Mouse (Mus musculus): ENCODE results near the gene Olfr1357. TPM values are rescaled to one million over a fixed set of nuclear protein-coding genes. Genes with fewer than 3 reads are reported as not detected.

Olfr1357 gene
- total RNA-seq, 2 experiments from 2014 or later, result not detected

GRCm38 (mm10) chr10:78583939-78584338 is 33.9 kb downstream of the Olfr1357 start:
- no peak for ATAC-seq (replicated peaks; ENCODE audit: low FRiP score, poor library complexity, severe bottlenecking)

- ATAC-seq (replicated peaks; ENCODE audit: low FRiP score, poor library complexity, severe bottlenecking), result no peak
These were observed 34.5 kb downstream of the Olfr1357 start for GRCm38 (mm10) chr10:78583347-78583746.

GRCm38 (mm10) chr10:78581121-78581520 is 36.8 kb downstream of the Olfr1357 start:
- no peak for ATAC-seq (replicated peaks; ENCODE audit: low FRiP score, poor library complexity, severe bottlenecking)

- no peak for ATAC-seq (replicated peaks; ENCODE audit: low FRiP score, poor library complexity, severe bottlenecking)
These were observed 39.7 kb downstream of the Olfr1357 start for GRCm38 (mm10) chr10:78578204-78578603.

GRCm38 (mm10) chr10:78576435-78577184 is 41.3 kb downstream of the Olfr1357 start:
- no peak for ATAC-seq (replicated peaks; ENCODE audit: low FRiP score, poor library complexity, severe bottlenecking)

GRCm38 (mm10) chr10:78575690-78576089 is 42.2 kb downstream of the Olfr1357 start:
- ATAC-seq (replicated peaks; ENCODE audit: low FRiP score, poor library complexity, severe bottlenecking), result no peak

GRCm38 (mm10) chr10:78575105-78575632 is 42.7 kb downstream of the Olfr1357 start:
- ATAC-seq (replicated peaks; ENCODE audit: low FRiP score, poor library complexity, severe bottlenecking), result no peak

GRCm38 (mm10) chr10:78574250-78575104 is 43.4 kb downstream of the Olfr1357 start, which contains the start of gene Ilvbl:
Ilvbl (plus strand) TSS chr10:78574346.
- ATAC-seq (replicated peaks; ENCODE audit: low FRiP score, poor library complexity, severe bottlenecking), result peak; percentile 94

- ATAC-seq (replicated peaks; ENCODE audit: low FRiP score, poor library complexity, severe bottlenecking), result no peak
These were observed 44.6 kb downstream of the Olfr1357 start for GRCm38 (mm10) chr10:78573226-78573625.

- ATAC-seq (replicated peaks; ENCODE audit: low FRiP score, poor library complexity, severe bottlenecking), result no peak
These were observed 47.0 kb downstream of the Olfr1357 start for GRCm38 (mm10) chr10:78570897-78571296.

GRCm38 (mm10) chr10:78570416-78570815 is 47.5 kb downstream of the Olfr1357 start:
- ATAC-seq (replicated peaks; ENCODE audit: low FRiP score, poor library complexity, severe bottlenecking), result no peak

- no peak for ATAC-seq (replicated peaks; ENCODE audit: low FRiP score, poor library complexity, severe bottlenecking)
These were observed 48.2 kb downstream of the Olfr1357 start for GRCm38 (mm10) chr10:78569686-78570085.

- ATAC-seq (replicated peaks; ENCODE audit: low FRiP score, poor library complexity, severe bottlenecking), result no peak
These were observed 48.7 kb downstream of the Olfr1357 start for GRCm38 (mm10) chr10:78569191-78569590.

GRCm38 (mm10) chr10:78565070-78565469 is 52.8 kb downstream of the Olfr1357 start:
- no peak for ATAC-seq (replicated peaks; ENCODE audit: low FRiP score, poor library complexity, severe bottlenecking)

Other genes starting within 250 kb of the Olfr1357 start
- 4.8 and 17.3 TPM in 2 replicates for gene Rrp1, start 205.0 kb downstream of the Olfr1357 start, total RNA-seq (2015; ENCODE audit: low replicate concordance)
- 44.9 and 46.9 TPM in 2 replicates for gene Rrp1, start 205.0 kb downstream of the Olfr1357 start, total RNA-seq (2017; ENCODE audit: low replicate concordance)
- 17.7 and 24.9 TPM in 2 replicates for gene Cstb, start 192.4 kb downstream of the Olfr1357 start, total RNA-seq (2015; ENCODE audit: low replicate concordance)
- gene Cstb, start 192.4 kb downstream of the Olfr1357 start, total RNA-seq (2017; ENCODE audit: low replicate concordance), result 3.3 and 10.0 TPM in 2 replicates
- gene Pdxk, start 153.1 kb downstream of the Olfr1357 start, total RNA-seq (2015; ENCODE audit: low replicate concordance), result 2.9 and 6.3 TPM in 2 replicates
- 1.4 TPM in 2 replicates for gene Pdxk, start 153.1 kb downstream of the Olfr1357 start, total RNA-seq (2017; ENCODE audit: low replicate concordance)
- not detected in 2 replicates for gene Olfr1358, start 100.6 kb downstream of the Olfr1357 start, total RNA-seq (2015; ENCODE audit: low replicate concordance)
- gene Olfr1358, start 100.6 kb downstream of the Olfr1357 start, total RNA-seq (2017; ENCODE audit: low replicate concordance), result not detected in 2 replicates
- 5.6 and 6.5 TPM in 2 replicates for gene Ilvbl, start 43.7 kb downstream of the Olfr1357 start, total RNA-seq (2015; ENCODE audit: low replicate concordance)
- gene Ilvbl, start 43.7 kb downstream of the Olfr1357 start, total RNA-seq (2017; ENCODE audit: low replicate concordance), result 8.4 and 12.7 TPM in 2 replicates
- gene Syde1, start 26.1 kb downstream of the Olfr1357 start, total RNA-seq (2015; ENCODE audit: low replicate concordance), result not detected in 2 replicates
- gene Syde1, start 26.1 kb downstream of the Olfr1357 start, total RNA-seq (2017; ENCODE audit: low replicate concordance), result 0.14 TPM in 1 of 2 replicates, not detected in the other
- not detected in 2 replicates for gene Casp14, start 100.2 kb upstream of the Olfr1357 start, total RNA-seq (2015; ENCODE audit: low replicate concordance)
- not detected in 2 replicates for gene Casp14, start 100.2 kb upstream of the Olfr1357 start, total RNA-seq (2017; ENCODE audit: low replicate concordance)
- not detected in 2 replicates for gene Ccdc105, start 135.0 kb upstream of the Olfr1357 start, total RNA-seq (2015; ENCODE audit: low replicate concordance)
- gene Ccdc105, start 135.0 kb upstream of the Olfr1357 start, total RNA-seq (2017; ENCODE audit: low replicate concordance), result not detected in 2 replicates
- not detected in 2 replicates for gene Slc1a6, start 162.4 kb upstream of the Olfr1357 start, total RNA-seq (2015; ENCODE audit: low replicate concordance)
- gene Slc1a6, start 162.4 kb upstream of the Olfr1357 start, total RNA-seq (2017; ENCODE audit: low replicate concordance), result not detected in 2 replicates
- gene Olfr1356, start 234.1 kb upstream of the Olfr1357 start, total RNA-seq (2015; ENCODE audit: low replicate concordance), result not detected in 2 replicates
- not detected in 2 replicates for gene Olfr1356, start 234.1 kb upstream of the Olfr1357 start, total RNA-seq (2017; ENCODE audit: low replicate concordance)

Data from erythroblast, adult 5-6 weeks (primary cell).